Mouse (Mus musculus) CD8-positive naive resting alpha-beta T cell, adult 2 months (primary cell): ENCODE data around the gene Atf6b.

Experiments used
- DNase-seq, 2 experiments: peaks; one replicate each; pipeline ENCODE4 v3.0.0; 2022; ENCODE audit warnings: low read depth in 2 of 2, low spot score in 2 of 2

Atf6b gene

GRCm38 (mm10) chr17:34692906-34693305 is 46.0 kb downstream of the Atf6b start:
- DNase-seq = no peak

DNA sequence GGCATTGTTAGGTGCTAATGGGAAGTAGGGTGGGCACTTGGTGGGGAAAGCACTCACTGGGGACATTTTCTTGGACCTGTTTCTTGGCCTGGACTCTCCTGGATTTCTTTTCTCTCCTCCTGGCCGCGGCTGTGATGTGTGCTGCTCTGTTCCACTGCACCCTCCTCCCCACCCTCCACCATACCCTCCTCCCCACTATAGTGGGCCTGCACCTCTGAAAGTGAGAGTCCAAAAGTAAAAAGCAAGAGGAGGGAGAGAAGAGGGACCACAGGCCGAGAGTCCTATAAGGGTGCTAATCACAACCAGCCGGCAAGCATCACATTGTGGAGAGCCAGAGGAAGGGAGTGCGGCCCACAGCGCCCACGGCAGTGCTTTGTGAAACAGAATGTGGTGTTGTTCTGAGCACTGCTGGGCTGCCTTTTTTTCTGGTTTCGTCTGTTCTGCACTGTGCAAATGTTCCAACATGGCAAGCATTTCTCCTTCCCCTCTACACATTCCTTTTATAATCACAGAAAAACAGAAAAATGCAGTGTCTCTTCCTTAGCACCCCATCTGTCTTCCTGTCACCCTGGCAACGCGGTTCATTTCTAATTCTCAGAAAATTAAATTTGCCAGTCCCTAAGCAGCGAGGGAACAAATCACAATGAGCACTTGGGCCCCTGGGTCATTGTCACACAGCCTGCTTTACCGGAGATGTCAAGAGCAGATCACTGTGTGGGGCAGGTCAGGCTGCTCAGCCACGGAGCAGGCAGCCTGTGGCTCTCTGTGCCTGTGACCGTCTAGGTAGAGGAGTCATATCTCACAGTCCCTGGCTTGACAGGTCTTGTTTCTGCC is 52.8 kb downstream of the Atf6b start:
- DNase-seq = no peak

DNA sequence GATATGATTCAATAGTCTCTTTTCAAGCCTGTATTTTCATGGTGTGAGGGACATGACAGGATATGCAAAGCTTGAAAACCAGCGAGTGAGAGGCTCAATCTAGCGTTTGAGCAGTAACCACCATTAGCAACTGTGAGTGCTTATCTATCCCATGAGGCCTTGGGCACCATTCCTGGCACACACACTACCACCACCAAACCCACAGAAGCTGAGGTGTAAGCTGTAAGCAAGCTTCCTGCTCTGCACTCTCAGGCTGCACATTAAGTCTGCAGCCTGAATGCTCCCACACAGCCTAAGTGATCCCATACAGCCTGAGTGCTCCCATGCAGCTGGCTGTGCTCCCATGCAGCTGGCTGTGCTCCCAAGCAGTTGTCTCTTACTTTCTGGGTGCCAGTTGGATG is 53.7 kb downstream of the Atf6b start:
- DNase-seq = no peak
